Mouse (Mus musculus) spleen, adult 2 months (tissue): ENCODE measurements around the gene Rhoh.

Source experiments
- CTCF ChIP-seq: fragments of 200-500 bp; IDR thresholded peaks from 2 replicates; pipeline ENCODE4 v1.5.1; 2011; ENCODE audit warnings: mild to moderate bottlenecking, inconsistent platforms; ENCODE audit not compliant: insufficient read depth, insufficient read length, insufficient replicate concordance; ENCODE audit errors: extremely low read depth
- POLR2A ChIP-seq: fragments of 200-500 bp; IDR thresholded peaks from 2 replicates; pipeline ENCODE4 v1.6.1; 2011; ENCODE audit warnings: low read depth, low read length, inconsistent platforms

- no peak for TF ChIP-seq CTCF
- TF ChIP-seq POLR2A, result no peak
Observed at GRCm38 (mm10) chr5:65878367-65878766, 17.4 kb downstream of the Rhoh start.
